Mouse (Mus musculus) forebrain, embryonic 10.5 days (tissue): ENCODE results near the gene Ccdc43. TPM values are rescaled to one million over a fixed set of nuclear protein-coding genes. Genes with fewer than 3 reads are reported as not detected.

Experiments
- DNase-seq: peaks from one replicate; pipeline ENCODE4 v3.0.0-alpha.2; 2017; ENCODE audit warnings: low spot score; ENCODE audit errors: extremely low spot score
- H3K27ac ChIP-seq: fragments of 300-500 bp; sonication (generic); 2 replicates; pipeline ENCODE4 v1.5.1; 2016; ENCODE audit warnings: mild to moderate bottlenecking
- H3K27me3 ChIP-seq: fragments of 300-500 bp; sonication (generic); 2 replicates; pipeline ENCODE4 v1.6.1; 2016; ENCODE audit warnings: mild to moderate bottlenecking; ENCODE audit not compliant: poor library complexity, severe bottlenecking
- H3K36me3 ChIP-seq: fragments of 300-500 bp; sonication (generic); replicated peaks from 2 replicates; pipeline ENCODE4 v1.6.1; 2016; ENCODE audit warnings: mild to moderate bottlenecking, moderate library complexity
- H3K4me1 ChIP-seq: fragments of 300-500 bp; sonication (generic); 2 replicates; pipeline ENCODE4 v1.6.1; 2016
- H3K4me3 ChIP-seq: fragments of 300-500 bp; sonication (generic); 2 replicates; pipeline ENCODE4 v1.5.1; 2016; ENCODE audit warnings: mild to moderate bottlenecking, moderate library complexity
- H3K9me3 ChIP-seq: fragments of 300-500 bp; sonication (generic); 2 replicates; pipeline ENCODE4 v1.6.1; 2016; ENCODE audit warnings: mild to moderate bottlenecking, moderate library complexity
- WGBS: fragments of 180-500 bp; shearing (Covaris S2); methylation state at CpG from one replicate; pipeline ENCODE4 v1.1.7; 2016; 5-methylcytosine and 5-hydroxymethylcytosine counted together
- polyA plus RNA-seq: library from polyadenylated mRNA; unstranded; fragments of >200 nt; fragmentation: Nextera tagmentation; extraction: Ambion mirVana; gene quantifications from 2 replicates; pipeline ENCODE4 v1.2.1, GENCODE M21; 2016

The Ccdc43 gene
- polyA plus RNA-seq = 61.7 and 65.8 TPM in 2 replicates

GRCm38 (mm10) chr11:102697338-102698017, at the start of gene Ccdc43:
Gene Ccdc43, minus strand, starts transcription at chr11:102697782.
- Histone ChIP-seq H3K27ac (peak within 1 kb of the TSS; percentile 90), H3K4me3 (peak within 1 kb of the TSS; percentile 91), H3K4me1 (peaks cover 24% of the 10 kb centered on the region), H3K9me3 (no peaks in the 10 kb centered on the region), H3K27me3 (peaks cover 8% of the 10 kb centered on the region), H3K36me3 (peaks cover 28% of the 10 kb centered on the region)
- WGBS = under 1% methylated on average over 49 of the region's 49 CpGs
- peak; percentile 85 for DNase-seq

- Histone ChIP-seq H3K4me1 (peaks cover 29% of the 10 kb centered on the region), H3K36me3 (no peaks in the 10 kb centered on the region), H3K9me3 (no peaks in the 10 kb centered on the region), H3K4me3 (no peak overlapping the region), H3K27ac (no peak overlapping the region), H3K27me3 (peaks cover 38% of the 10 kb centered on the region)
- WGBS = 91% methylated on average over 3 of the region's 3 CpGs
- DNase-seq = no peak
Measured at GRCm38 (mm10) chr11:102744746-102745145, 47.2 kb upstream of the Ccdc43 start.

DNA sequence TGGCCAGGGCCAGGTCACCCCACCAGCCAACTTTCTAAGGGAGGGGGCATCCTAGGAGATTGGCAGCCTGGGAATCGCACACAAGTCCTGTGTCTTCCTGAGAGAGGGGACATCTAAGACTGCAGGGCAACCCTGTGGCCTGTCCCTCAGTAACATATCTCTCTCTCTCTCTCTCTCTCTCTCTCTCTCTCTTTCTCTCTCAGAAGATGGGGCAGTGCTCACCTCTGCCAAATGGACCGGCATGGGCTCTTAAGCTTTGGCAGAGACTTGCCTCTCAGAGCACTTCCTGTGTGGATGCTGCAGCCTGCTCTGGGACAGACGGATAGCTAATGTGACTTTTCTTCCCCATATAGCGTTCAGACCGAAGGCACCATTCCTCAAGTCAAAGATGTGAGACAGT, 45.3 kb upstream of the Ccdc43 start:
- H3K27ac ChIP-seq = no peak overlapping the region
- DNase-seq = no peak
- WGBS = 80% methylated on average over 5 of the region's 5 CpGs
- H3K4me3 ChIP-seq = no peak overlapping the region
- H3K4me1 ChIP-seq = peaks cover 34% of the 10 kb centered on the region
- H3K9me3 ChIP-seq = no peaks in the 10 kb centered on the region
- peaks cover 55% of the 10 kb centered on the region for H3K27me3 ChIP-seq
- no peaks in the 10 kb centered on the region for H3K36me3 ChIP-seq

DNA sequence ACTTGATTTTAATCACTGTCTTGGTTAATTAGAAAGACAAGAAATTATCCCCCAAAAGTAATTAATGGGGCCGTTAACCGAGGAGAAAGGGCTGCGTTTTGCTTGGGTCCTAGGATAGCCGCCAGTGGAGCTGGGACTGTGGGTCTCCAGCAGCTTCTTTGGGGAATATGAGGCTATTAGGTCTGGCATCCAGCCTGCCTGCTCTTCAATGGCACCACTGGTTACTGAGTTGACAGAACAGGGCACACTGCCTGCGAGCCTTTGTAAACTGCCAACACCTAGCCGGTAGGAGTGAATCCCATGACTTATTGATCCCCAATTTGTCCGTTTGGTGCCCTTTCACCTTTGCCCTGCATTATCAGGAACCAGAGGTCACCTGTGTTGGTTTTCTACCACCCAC, 44.5 kb upstream of the Ccdc43 start:
- Histone ChIP-seq H3K4me3 (no peak overlapping the region), H3K36me3 (no peaks in the 10 kb centered on the region), H3K4me1 (peaks cover 34% of the 10 kb centered on the region), H3K27me3 (peaks cover 56% of the 10 kb centered on the region), H3K27ac (no peak overlapping the region), H3K9me3 (no peaks in the 10 kb centered on the region)
- DNase-seq = no peak
- WGBS = 56% methylated on average over 7 of the region's 7 CpGs

GRCm38 (mm10) chr11:102741129-102741950, 43.8 kb upstream of the Ccdc43 start:
- H3K27me3 ChIP-seq = peaks cover 56% of the 10 kb centered on the region
- no peaks in the 10 kb centered on the region for H3K36me3 ChIP-seq
- 13% methylated on average over 22 of the region's 22 CpGs for WGBS
- peak overlapping the region; percentile 37; the same call in 1 of the 2 replicates for H3K27ac ChIP-seq
- no peak for DNase-seq
- no peaks in the 10 kb centered on the region for H3K9me3 ChIP-seq
- peak overlapping the region; percentile 13; the same call in 1 of the 2 replicates for H3K4me3 ChIP-seq
- peaks cover 34% of the 10 kb centered on the region for H3K4me1 ChIP-seq

DNA sequence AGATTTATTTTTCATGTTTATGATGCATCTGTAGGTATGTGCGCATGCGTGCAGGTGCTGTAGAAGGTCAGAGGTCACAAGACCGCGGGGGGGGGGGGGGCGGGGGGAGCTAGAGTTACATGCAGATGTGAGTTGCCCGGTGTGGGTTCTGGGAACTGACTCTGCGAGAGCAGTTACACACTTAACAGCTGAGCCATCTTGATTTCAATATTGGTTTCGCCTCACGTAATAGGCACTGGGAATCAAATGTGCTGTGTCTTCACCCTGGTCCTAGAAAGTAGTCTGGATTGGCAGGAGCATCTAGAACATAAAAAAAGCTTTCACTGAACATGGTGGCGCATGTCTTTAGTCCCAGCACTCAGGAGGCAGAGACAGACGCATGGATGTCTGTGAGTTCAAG, 43.1 kb upstream of the Ccdc43 start:
- Histone ChIP-seq H3K4me1 (peaks cover 34% of the 10 kb centered on the region), H3K9me3 (no peaks in the 10 kb centered on the region), H3K27ac (no peak overlapping the region), H3K36me3 (no peaks in the 10 kb centered on the region), H3K27me3 (peaks cover 56% of the 10 kb centered on the region), H3K4me3 (no peak overlapping the region)
- WGBS = 43% methylated on average over 11 of the region's 11 CpGs
- no peak for DNase-seq

GRCm38 (mm10) chr11:102739278-102739966, 41.8 kb upstream of the Ccdc43 start:
- Histone ChIP-seq H3K4me1 (peaks cover 34% of the 10 kb centered on the region), H3K27ac (peak overlapping the region; percentile 56), H3K9me3 (no peaks in the 10 kb centered on the region), H3K4me3 (peak overlapping the region; percentile 49), H3K27me3 (peaks cover 56% of the 10 kb centered on the region), H3K36me3 (no peaks in the 10 kb centered on the region)
- peak; percentile 57 for DNase-seq
- 4% methylated on average over 20 of the region's 20 CpGs for WGBS

GRCm38 (mm10) chr11:102738046-102738445, 40.5 kb upstream of the Ccdc43 start:
- H3K4me3 ChIP-seq = no peak overlapping the region

DNA sequence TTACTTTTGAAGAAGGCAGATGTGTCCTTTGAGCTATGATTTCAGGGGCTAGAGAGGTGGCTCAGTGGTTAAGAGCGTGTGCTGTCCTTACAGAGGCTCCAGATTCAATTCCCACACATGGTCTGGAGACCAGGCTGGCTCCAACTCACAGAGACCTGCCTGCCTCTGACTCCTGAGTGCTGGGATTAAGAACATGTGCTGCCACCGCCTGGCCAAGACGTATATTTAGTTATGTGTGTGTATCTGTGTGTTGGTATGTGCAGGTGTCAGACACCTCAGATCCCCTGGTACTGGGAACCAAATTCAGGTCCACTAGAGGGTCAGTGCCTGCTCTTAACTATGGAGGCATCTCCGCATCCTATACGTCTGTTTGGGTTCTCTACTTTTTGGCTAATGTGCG, 37.4 kb upstream of the Ccdc43 start:
- Histone ChIP-seq H3K4me1 (peaks cover 11% of the 10 kb centered on the region), H3K4me3 (no peak overlapping the region), H3K36me3 (no peaks in the 10 kb centered on the region), H3K27me3 (peaks cover 20% of the 10 kb centered on the region), H3K27ac (no peak overlapping the region), H3K9me3 (no peaks in the 10 kb centered on the region)
- DNase-seq = no peak
- WGBS = 90% methylated on average over 6 of the region's 6 CpGs

More at GRCm38 (mm10) chr11:102738046-102738445, 40.5 kb upstream of the Ccdc43 start:
- H3K36me3 ChIP-seq = no peaks in the 10 kb centered on the region
- no peak for DNase-seq
- peaks cover 26% of the 10 kb centered on the region for H3K4me1 ChIP-seq
- H3K27ac ChIP-seq = no peak overlapping the region
- peaks cover 50% of the 10 kb centered on the region for H3K27me3 ChIP-seq
- WGBS = 84% methylated on average over 3 of the region's 3 CpGs
- H3K9me3 ChIP-seq = no peaks in the 10 kb centered on the region

GRCm38 (mm10) chr11:102733146-102733545, 35.6 kb upstream of the Ccdc43 start:
- DNase-seq = no peak
- no peak overlapping the region for H3K4me3 ChIP-seq
- peaks cover 8% of the 10 kb centered on the region for H3K27me3 ChIP-seq
- H3K36me3 ChIP-seq = no peaks in the 10 kb centered on the region
- H3K4me1 ChIP-seq = no peaks in the 10 kb centered on the region
- 81% methylated on average over 5 of the region's 5 CpGs for WGBS
- H3K27ac ChIP-seq = no peak overlapping the region
- no peaks in the 10 kb centered on the region for H3K9me3 ChIP-seq

DNA sequence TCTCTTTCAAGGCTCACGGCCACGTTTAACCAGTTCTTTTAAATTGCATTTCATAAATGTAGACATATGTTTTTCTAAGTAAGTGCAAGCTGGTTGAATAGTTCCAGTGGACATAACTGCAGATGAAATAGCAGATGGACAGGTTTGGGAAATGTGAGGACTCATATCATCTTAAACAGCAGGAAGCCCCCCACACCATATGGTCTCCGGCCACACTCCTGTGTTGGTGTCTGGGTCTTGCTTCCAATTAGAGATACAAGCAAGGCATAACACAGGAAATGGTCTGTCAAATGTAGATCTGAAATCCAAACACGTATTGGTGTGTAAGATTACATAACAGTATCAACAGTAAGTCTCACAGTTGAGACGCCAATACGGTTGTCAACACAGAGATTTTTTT, 33.8 kb upstream of the Ccdc43 start:
- 93% methylated on average over 6 of the region's 6 CpGs for WGBS
- no peak overlapping the region for H3K27ac ChIP-seq
- DNase-seq = no peak

GRCm38 (mm10) chr11:102729835-102730234, 32.3 kb upstream of the Ccdc43 start:
- no peaks in the 10 kb centered on the region for H3K4me1 ChIP-seq
- H3K9me3 ChIP-seq = no peaks in the 10 kb centered on the region
- 88% methylated on average over 3 of the region's 3 CpGs for whole genome bisulfite sequencing
- 0 out of 2 replicates have a peak, but pooled peaks cover 9% of the 10 kb centered on the region for H3K27me3 ChIP-seq
- no peak overlapping the region for H3K27ac ChIP-seq
- no peaks in the 10 kb centered on the region for H3K36me3 ChIP-seq
- no peak overlapping the region for H3K4me3 ChIP-seq
- no peak for DNase-seq

More for the DNA sequence above, 33.8 kb upstream of the Ccdc43 start:
- H3K9me3 ChIP-seq = no peaks in the 10 kb centered on the region
- H3K27me3 ChIP-seq = 0 out of 2 replicates have a peak, but pooled peaks cover 9% of the 10 kb centered on the region
- no peaks in the 10 kb centered on the region for H3K36me3 ChIP-seq
- no peak overlapping the region for H3K4me3 ChIP-seq
- no peaks in the 10 kb centered on the region for H3K4me1 ChIP-seq
